Mouse (Mus musculus) thymus, postnatal 0 days (tissue): ENCODE measurements around the gene Stim2. TPM values are rescaled to one million over a fixed set of nuclear protein-coding genes. Genes with fewer than 3 reads are reported as not detected.

Experiments used
- DNase-seq: peaks from one replicate; pipeline ENCODE4 v3.0.0-alpha.2; 2015; ENCODE audit warnings: low spot score
- polyA plus RNA-seq: library from polyadenylated mRNA; unstranded; fragments of >200 nt; fragmentation: Nextera tagmentation; extraction: Ambion mirVana; gene quantifications from 2 replicates; pipeline ENCODE4 v1.2.1, GENCODE M21; 2015

Gene Stim2
- 21.1 and 28.8 TPM in 2 replicates for polyA plus RNA-seq

DNA sequence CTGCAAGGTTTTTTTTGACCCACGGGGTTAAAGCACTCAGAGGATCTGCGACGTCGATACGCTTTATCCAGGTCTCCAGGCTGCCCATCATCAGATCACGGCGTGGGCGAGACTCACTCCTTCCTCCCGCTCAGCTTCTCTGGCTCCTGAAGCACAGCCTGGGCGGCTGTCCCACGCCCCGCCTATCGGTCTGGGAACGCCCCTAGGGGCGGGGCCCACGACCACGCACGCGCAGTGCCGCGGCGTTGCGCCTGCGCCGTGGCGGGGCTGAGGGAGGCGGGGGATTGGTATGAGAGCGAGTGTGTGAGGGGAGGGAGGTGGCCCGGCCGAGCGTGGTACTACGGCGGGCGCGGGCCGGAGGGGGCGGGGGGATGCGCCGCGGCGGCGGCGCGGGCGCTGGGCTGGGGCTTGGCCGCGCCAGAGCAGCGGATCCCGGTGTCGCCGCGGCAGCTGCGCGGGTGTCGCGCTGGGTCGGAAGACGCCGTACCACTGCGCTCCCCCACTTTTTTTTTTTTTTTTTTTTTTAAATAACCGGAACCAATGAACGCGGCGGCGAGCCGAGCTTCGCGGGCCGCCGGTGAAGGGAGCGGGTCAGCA lies at the start of gene Stim2:
Stim2 (plus strand) TSS at position 354 of the 597 bp plus-strand sequence.
- DNase-seq = peak; percentile 95

DNA sequence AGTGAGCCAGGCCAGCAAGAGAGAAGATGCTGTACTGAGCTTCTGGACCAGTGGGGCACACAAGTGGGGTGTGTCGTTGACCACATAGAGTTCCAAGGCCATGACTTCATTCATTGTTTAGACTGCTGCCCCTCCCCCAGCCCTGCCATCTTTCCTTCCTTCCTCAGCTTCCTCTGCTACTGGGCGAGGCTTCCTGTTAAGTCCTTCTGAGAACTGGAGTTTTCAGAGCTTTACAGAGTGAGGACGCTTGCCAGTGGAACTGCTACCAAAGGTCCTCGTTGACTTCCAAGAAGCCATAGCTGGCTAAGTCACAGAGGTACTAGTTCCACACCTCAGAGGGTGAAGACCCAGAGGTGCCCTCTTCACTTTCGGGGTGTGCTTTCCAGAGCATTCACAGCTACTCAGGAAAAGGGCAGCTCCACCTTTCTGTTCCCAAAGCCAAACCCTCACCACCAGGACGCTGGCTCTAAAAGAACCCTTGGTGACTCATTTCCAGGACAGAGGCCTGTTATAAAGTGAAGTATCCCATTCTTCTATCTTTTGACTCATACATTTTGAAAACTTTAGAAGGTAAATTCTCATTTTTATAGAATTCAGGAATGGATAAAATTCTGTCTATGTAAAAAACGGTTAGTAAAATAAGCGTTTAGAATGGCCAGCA lies 49.6 kb upstream of the Stim2 start:
- no peak for DNase-seq

DNA sequence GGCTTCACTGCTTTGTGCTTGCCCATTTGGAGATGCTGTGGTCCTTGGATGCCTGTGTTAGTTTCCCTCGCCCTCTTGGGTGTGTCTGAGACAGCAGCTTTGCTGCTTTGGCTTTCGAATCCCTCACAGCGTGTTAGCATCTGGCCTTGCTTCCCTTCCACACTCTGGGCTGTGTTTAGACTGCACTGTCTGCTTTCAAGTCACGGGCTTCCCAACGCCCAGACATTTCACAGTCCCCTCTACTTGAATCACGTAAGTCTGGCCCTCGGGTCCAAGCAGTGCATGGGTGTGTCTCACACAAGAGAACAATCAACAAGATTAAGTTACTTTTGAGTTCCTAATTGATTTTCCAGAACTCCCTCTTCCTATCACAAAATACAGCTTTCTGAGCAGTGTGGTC lies 48.1 kb upstream of the Stim2 start:
- no peak for DNase-seq

DNA sequence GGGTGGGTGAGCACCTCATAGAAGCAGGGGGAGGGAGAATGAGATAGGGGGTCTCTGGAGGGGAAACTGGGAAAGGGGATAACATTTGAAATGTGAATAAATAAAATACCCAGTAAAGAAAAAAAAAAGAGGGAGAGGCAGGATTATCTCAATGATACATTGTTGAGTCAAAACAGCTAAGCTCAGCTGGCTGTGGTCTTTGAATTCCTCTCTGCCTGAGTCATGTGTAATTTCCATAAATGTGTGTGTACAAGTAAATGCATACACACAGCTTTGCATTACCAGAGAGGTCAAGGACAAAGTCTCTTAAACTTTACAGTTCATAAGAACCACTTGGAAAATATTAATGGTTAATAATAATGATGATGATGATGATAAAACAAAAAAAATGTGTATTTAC lies 45.1 kb upstream of the Stim2 start:
- DNase-seq = no peak

DNA sequence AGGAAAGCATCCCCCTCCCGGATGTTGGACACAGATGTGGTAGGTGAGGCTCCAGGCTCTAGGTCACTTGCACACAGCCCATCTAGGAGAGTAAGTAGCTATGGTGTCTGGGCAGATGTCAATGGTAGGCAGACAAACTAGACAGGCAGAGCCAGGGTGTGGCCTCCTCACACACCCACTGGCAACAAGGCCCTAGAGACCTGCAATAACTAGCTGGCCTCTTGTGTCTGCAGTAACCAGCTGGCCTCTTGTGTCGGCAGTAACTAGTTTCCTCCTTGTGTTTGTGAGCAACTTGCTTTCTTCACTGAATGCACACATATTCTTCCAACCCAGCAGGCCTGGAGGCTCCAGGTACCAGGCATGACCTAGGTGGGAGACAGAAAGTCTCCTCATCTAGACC lies 44.5 kb upstream of the Stim2 start:
- no peak for DNase-seq

DNA sequence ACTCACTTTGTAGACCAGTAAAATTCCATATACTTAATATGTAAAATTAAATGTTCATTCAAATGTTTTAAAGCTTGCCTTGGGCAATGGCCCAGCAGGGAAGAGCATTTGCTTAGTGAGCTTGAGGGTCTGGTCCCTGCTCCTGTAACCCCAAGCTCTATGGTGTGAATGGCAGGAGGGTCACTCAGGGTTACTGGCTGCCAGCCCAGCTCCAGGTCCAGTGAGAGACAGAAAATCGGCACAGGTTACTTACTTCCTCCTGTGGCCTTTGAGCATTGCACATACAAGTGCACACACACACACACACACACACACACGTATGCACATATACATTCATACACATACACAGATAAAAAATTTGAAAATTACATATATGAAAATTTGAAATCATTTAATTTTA lies 42.3 kb upstream of the Stim2 start:
- DNase-seq = no peak

DNA sequence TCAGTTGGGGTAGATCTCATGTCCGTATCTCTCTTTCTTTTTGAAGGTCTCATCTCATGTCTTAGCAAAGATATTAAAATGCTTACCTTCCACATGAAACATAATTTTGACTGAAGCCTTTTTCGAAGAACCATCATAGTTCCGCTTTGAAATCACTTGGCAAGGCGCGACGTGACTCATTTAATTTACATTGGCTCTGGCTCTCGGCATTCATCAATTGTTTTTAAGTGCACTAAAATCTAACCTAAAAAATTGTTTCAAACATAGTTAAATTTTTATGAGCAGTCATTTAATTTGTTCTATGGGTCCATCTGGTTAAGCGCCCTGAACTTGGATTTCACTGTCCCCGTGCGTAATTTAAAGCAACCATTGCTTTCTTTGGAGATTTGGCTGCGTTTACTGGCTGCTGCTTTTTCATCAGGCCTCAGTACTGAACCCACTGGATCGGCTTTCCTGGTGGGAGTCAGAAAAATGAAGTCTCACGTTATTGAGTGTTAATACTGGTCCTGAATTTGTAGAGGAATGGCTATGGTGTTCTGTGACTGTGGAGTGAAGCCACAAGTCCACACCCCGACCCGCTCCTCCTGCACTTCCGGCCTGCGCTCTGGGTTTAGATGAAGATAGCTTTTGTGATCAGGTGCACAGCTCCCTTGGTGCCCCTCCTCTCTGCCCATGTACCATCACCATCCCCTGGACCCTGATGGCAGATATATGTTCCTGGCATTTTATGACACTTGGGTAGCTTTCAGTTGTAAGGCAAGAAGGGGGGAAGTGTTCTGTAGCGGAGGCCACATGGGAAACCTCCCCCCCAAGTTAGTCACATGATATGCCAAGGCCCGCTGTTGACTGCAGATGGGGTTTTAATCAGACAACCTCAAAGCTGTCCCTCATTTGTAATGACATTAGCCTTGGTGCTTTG lies 41.6 kb upstream of the Stim2 start:
- DNase-seq = no peak

DNA sequence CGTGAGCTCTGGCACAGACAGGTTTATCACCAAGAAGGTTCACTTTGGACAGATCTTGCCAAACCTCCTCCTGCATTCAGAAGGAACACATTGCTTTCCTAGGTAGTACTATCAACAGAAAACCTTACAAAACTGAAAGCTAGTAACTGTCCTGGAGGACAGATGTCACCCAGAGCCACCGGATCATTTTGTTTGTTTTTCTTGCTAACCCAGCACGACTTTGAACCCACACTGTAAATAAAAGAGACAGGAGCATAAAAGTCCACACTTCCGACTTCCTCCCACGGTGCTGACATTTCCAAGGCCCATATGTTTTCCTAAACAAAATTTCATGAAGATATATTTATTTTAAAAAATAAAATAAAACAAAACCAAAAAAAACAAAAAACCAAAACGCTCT lies 41.0 kb upstream of the Stim2 start:
- DNase-seq = no peak

DNA sequence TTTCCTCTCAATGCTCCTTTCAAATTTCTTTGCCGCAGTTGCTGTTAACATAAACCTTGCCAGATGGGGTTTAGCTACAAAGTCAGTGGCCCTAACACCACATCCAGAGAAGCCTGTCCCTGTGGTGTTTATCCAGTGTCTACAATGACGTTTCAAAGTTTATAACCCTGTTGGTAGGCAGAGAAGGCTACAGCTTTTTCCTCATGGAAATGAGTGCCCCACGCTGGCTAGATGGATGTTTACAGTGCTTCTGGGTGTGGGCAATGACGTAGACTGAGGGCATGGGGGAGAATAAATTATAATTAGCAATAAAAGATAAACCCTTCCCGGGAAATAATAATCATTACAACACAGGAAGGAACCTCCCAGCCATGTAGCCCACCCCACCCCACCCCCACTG lies 37.1 kb upstream of the Stim2 start:
- no peak for DNase-seq

DNA sequence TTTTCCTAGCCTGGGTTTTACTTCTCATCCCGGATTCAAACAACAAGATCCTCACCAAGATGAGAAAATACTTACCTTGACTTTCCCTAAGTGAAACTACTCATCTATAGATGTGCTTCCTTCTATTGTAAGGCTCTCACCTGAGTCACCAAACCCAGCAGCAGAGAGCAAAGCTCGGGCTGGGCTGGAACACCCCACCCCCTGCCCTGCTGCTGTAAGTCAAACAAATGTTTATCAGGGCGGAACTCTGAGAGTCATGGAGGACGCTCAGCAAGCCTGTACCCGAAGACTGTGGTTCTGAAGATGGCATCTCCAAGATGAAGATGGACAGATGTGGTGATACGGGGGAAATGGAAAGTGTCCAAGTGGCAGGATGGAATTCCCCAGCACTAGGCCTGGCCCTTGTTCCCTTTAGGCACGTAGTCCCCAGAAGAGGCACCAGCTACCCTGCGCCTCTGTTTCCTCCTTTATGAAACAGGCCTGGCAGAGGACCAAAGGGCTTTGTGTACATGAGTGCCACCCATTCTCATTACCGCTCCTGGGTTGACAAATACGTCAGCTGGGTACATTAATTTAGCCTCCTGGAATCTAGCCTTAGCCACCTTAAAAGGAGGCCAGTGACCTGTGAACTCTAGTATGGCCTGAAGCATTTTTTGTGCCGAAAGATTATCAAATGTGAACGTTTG lies 36.3 kb upstream of the Stim2 start:
- no peak for DNase-seq

DNA sequence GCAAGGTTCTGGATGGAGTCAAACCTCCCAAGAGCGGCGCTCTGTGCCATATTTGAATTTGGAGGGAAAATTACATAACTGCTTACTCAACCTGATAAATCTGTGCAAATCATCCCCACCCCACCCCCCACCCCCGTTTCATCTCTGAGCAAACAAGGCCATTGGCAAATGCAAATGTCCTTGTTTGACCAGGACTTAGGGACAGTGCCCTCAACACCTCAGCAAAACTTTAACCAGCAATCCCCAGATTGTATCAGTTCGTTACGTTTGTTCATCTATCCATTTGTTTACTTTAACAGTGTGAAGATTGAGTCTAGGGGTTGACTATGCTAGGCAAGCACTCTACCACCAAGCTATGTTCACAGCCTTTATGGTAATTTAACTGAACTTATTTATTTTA lies 32.6 kb upstream of the Stim2 start:
- DNase-seq = no peak

DNA sequence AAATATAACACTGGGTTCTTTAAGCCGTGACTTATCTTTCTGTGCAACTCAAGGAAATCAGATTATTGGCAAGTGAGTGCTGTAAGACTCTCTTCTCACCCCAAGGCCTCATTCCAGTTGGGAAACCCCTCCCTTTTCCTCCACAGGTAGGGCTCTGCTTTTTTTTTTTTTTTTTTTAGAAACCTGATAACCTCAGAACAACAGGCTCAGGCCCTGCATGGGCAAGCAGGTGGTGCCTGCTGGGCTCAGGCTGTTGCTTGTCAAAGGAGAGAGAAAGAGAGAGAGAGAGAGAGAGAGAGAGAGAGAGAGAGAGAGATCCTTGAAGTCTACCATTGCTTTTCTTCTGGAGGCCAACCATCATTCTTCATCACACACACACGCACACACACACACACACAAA lies 30.7 kb upstream of the Stim2 start:
- DNase-seq = no peak

DNA sequence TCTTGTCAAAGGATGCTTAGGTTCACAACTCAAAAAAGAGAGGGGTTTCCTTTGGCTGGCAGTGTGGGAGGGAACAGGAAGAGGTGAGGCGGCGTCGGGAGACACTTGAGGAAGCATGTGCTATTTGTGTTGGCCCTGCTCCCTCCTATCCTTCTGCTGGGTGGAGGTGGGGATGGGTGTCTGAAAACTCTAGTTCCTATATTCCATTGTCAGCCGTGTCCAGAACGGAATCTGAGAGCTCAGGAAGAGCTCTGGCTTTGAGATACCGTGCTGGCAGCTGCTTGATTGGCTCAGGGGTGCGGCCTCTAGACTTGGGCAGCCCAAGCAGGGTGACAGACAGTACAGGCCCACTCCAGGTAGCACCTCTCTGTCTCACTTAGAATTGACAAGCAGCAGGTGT lies 28.1 kb upstream of the Stim2 start:
- no peak for DNase-seq

DNA sequence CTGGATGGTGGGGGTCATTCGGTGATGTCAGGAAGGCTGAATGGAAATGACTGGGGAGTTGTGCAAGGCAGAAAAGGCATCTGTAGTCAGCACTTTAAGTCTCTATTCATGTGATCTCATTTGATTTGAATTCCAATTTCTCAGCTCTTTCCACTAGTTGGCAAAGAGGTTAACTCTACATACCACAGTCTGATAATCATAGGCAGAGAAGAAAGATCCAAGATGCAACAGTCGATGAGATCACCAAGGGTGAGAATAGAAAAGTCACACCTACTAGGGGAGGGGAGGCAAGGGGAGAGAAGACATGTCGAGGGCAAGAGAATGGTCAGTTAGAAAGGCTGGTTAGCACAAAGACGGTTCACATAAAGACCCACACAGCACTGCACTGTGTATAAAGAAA lies 27.1 kb upstream of the Stim2 start:
- DNase-seq = no peak

DNA sequence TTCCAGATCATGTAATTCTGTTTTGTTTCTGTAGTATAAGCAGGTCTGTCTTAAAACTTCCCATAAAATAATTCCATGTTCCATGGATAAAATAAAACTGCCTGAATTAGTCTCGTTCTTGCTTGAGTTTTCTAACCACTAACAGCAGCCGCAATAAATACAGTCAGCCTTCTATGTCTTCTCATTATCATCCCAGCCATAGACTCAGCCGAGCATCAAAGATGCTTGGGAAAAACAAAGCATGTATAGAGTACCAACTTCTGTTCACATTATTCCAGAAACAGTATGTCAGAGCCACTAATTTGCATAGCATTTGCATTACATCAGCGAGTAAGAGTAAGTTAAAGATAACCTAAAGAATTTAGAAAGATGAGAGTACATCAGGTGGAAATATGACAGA lies 25.4 kb upstream of the Stim2 start:
- no peak for DNase-seq

DNA sequence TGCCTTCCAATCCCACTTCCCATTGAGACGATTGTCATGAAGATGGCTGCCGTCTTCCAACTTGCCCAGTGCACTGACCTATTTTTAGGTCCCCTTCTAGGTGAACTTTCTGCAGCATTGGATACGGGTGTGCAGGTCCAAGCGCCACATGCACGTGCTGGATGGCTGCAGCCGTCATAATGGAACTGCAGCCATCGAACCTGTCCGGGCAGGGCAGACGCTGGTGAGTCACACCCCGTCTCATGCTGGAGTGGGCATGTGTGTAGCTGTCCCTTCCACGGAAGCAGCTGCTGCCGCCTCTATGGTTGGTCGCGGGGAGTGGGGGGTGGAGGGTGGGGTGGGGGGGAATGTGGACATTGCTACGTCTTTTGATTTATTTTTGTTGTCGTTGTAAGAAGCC lies 21.8 kb upstream of the Stim2 start:
- no peak for DNase-seq

DNA sequence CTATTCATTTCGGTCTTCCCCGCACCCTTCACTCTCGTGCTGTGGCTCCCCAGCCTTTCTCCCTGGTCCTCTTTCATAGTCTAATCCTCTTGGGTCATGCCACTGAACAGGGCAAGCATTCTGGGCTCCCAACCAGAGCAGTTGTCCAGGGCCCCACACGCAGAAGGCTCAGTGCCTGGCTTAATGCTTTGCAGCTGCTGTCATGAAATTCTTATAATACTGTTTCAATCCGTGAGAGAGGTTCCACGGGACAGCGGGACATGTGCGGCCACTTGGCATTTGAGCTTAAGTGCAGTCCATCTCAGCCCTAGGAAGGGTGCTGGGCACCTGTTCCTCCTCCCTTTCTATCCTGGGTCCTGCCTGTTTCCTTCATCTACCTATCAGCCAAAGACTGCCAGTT lies 21.2 kb upstream of the Stim2 start:
- no peak for DNase-seq

DNA sequence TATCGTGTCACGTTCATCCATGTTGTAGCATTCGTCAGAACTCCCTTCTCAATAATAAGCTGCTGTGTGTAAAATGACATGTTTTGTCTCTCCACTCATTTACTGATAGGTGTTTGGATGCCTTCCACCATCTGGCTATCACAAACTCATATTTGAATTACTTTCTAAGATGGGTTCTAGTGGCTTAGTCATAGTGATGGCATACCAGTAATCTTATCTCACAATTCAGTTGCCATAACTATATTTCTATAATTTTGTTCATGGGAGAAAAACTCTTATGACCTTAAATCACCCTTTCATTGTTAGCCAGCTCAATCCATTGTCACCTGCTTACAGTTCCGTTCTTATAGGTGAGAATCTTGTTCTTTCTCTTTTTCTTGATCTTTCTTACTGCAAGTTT lies 14.9 kb upstream of the Stim2 start:
- no peak for DNase-seq

DNA sequence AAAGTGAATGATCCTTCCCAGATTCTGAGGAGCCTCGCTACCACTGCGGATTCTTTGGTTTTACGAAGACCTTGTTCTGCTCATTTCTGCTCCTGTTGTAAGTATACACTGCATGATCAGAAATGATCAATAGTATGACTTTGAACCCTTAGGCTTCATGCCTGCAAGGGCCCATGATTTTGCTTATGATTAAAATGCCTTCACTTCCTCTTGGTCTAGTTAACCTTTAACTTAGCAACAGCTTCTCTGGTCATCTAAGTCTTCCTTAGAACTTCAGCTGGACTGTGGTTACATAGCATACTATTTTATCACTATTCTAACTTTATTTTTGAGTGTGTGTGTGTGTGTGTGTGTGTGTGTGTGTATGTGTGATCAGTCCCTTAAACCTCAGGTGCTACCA lies 12.7 kb upstream of the Stim2 start:
- no peak for DNase-seq

DNA sequence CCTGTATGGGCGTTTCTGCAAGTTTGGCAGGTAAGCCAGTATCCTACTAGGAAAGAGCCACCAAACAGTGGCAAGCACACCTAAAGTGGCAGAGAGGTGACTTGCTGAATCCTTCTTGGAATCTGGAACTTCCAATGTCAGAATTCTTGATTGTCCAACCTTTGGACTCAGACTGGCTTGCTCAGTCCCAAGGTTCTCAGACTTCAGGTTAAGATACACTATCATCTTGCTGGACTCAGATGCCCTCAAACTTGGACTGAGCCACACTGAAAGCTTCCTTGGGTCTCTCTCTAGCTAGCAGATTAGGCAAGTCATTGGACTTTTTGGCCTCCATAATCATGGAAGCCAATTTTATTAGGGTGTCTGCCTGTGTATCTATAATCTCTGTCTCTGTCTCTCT lies 10.8 kb upstream of the Stim2 start:
- DNase-seq = no peak

DNA sequence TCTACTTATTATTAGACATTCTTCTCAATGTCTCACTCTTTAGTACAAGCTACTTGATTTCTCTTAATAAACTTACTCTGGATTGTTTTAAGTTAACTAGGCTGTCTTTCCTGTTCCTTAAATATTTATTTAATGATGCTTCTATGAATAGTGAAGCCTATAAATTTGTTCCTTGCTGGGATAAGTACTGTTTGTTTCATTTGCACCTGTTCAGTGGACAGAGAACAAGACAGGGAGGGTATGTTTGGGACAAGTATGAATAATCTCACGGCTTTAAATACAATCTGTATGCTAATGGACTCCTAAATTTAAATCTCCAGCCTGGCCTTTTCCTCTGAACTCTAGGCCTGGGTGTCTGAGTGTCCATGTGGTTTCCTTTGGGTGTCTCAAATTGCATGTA lies 10.2 kb upstream of the Stim2 start:
- DNase-seq = no peak

DNA sequence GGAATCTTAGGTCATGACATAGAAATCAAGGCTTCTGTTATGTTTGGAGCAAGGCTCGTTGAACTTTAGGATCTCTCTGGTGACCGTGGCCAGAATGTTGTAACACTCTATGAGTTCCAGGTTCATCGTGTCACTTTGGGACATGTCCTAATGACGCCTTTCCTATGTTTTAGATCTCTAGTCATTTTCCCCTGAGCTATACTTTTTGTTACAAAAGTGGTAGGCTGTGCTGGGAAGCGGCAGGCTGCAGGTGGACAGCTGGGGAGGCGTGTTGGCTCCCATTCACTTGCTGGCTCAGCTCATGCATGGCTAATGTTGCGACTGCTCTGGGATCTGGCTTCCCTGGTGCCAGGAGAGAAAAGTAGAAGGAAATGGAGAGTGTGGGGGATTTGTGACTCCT lies 5.7 kb upstream of the Stim2 start:
- DNase-seq = no peak
